Mouse (Mus musculus) neural tube, embryonic 11.5 days (tissue): Measurements from ENCODE around the gene Paqr9. TPM values are rescaled to one million over a fixed set of nuclear protein-coding genes. Genes with fewer than 3 reads are reported as not detected.

ENCODE experiments used
- ATAC-seq: fragments of 200-750 bp; cut with Nextera tagmentation; 2 replicates; pipeline ENCODE4 v1.8.0; 2017; ENCODE audit warnings: moderate number of reproducible peaks, mild to moderate bottlenecking, moderate TSS enrichment, moderate library complexity; ENCODE audit not compliant: insufficient read depth, low FRiP score, low TSS enrichment
- DNase-seq: peaks from one replicate; pipeline ENCODE4 v3.0.0-alpha.2; 2015; ENCODE audit warnings: low spot score
- H3K27ac ChIP-seq: fragments of 300-500 bp; sonication (generic); 2 replicates; pipeline ENCODE4 v1.5.1; 2014; ENCODE audit warnings: low read depth, mild to moderate bottlenecking, low read length
- H3K27me3 ChIP-seq: fragments of 300-500 bp; sonication (generic); 2 replicates; pipeline ENCODE4 v1.6.1; 2014; ENCODE audit warnings: mild to moderate bottlenecking, low read length, mixed read lengths; ENCODE audit not compliant: control insufficient read depth, insufficient read depth
- H3K36me3 ChIP-seq: fragments of 300-500 bp; sonication (generic); 2 replicates; pipeline ENCODE4 v1.6.1; 2014; ENCODE audit warnings: mild to moderate bottlenecking, low read length, moderate library complexity, mixed read lengths; ENCODE audit not compliant: control insufficient read depth, insufficient read depth
- H3K4me1 ChIP-seq: fragments of 300-500 bp; sonication (generic); 2 replicates; pipeline ENCODE4 v1.6.1; 2014; ENCODE audit warnings: low read length, mixed read lengths; ENCODE audit not compliant: control insufficient read depth, insufficient read depth
- H3K4me2 ChIP-seq: fragments of 300-500 bp; sonication (generic); 2 replicates; pipeline ENCODE4 v1.6.1; 2014; ENCODE audit warnings: low read depth, mild to moderate bottlenecking, moderate library complexity
- H3K4me3 ChIP-seq: fragments of 300-500 bp; sonication (generic); 2 replicates; pipeline ENCODE4 v1.5.1; 2014; ENCODE audit warnings: low read depth, low read length
- H3K9ac ChIP-seq: fragments of 300-500 bp; sonication (generic); 2 replicates; pipeline ENCODE4 v1.6.1; 2014; ENCODE audit warnings: mild to moderate bottlenecking, low read length
- H3K9me3 ChIP-seq: fragments of 300-500 bp; sonication (generic); 2 replicates; pipeline ENCODE4 v1.6.1; 2016; ENCODE audit warnings: low read length; ENCODE audit not compliant: control insufficient read depth
- WGBS: fragments of 180-500 bp; shearing (Covaris S2); extraction: QIAGEN DNeasy Blood & Tissue Kit; methylation state at CpG from one replicate; pipeline ENCODE4 v1.1.7; 2014; 5-methylcytosine and 5-hydroxymethylcytosine counted together
- polyA plus RNA-seq: library from polyadenylated mRNA; unstranded; fragments of >200 nt; fragmentation: Nextera tagmentation; extraction: Ambion mirVana; gene quantifications from 2 replicates; pipeline ENCODE4 v1.2.1, GENCODE M21; 2014

The Paqr9 gene
- polyA plus RNA-seq, 1 experiment from 2014 or later: 0.80 TPM

DNA sequence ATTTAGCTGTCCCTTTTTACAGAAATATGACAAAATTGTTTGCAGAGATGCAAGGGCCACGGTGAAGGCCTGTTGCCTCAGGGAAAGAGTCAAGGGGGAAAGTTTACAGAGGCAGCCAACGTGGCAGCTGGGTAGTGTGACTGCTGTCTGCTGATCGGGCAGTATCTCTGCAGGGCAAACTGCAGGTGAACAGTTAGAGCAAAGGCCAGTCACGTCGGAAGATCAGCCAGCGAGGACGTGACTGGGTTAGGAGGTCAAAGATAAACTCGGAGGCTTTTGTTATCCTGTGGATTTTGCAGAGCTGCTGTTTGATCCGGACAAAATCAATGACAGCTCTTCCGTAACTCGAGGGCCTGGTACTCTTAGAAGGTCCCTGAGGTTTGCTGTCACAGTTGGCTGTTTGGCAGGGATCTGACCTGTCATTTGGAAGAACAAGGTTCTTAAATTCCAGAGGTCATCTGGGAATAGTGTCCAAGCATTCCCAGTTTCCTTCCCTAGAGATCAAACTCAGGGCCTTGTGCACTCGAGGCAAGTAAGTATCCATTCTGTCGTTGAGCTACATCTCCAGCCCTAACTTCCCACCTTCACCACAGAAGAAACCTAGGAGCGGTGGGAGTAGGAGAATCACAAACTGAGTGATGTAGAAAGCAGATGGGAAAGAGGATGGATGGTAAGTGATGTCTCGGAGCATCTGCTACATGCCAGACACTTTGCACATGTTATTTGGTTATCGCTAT, 21.7 kb downstream of the Paqr9 start:
- Histone ChIP-seq H3K27me3 (no peaks in the 10 kb centered on the region), H3K27ac (no peak overlapping the region), H3K4me3 (no peak overlapping the region), H3K4me2 (no peak overlapping the region), H3K4me1 (no peaks in the 10 kb centered on the region), H3K9ac (no peak overlapping the region), H3K36me3 (no peaks in the 10 kb centered on the region), H3K9me3 (no peaks in the 10 kb centered on the region)
- ATAC-seq (no peak), DNase-seq (no peak)
- WGBS: 61% methylated on average over 16 of the region's 16 CpGs

DNA sequence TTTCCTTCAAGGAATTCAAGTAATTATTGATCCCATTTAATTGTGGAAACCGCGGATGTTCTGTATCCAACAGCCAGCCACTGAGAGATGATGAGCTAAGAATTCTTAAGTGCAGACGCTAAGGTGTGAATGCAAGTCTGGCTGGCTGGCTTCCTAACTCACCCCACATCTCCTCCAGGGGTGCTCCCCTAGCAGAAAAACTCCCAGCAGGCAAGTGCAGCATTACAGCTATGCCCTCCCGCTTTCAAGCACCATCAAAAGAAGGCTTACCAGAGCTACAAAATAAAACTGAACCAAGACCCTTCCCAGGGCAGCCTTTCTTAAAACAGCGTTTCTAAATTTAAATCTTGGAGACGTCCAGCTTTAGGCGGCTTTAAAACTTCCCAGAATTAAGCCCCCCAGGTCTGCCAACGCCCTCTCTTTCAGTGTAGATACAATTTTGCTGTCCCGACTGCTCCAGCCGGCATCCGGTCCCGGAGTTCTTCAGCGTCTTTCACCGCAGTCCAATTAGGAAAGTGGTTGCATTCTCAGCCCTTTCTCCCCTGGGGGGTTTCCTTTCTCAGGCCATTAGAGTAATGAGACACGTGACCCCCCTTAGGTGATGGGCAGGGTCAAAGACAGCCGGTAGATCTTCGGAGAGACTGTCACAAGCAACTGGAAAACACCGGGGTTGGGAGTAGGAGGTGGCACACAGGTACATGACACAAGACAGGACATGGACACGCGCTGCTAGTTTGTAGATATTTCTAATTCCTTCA, 22.5 kb downstream of the Paqr9 start:
- Histone ChIP-seq H3K9me3 (no peaks in the 10 kb centered on the region), H3K4me3 (peak overlapping the region; percentile 18), H3K27me3 (no peaks in the 10 kb centered on the region), H3K4me2 (peak overlapping the region; percentile 40), H3K4me1 (no peaks in the 10 kb centered on the region), H3K9ac (no peak overlapping the region), H3K27ac (no peak overlapping the region), H3K36me3 (no peaks in the 10 kb centered on the region)
- 9% methylated on average over 20 of the region's 20 CpGs for WGBS
- no peak; the same call in 1 of the 2 replicates for ATAC-seq
- DNase-seq: peak; percentile 31

GRCm38 (mm10) chr9:95582555-95582954, 23.1 kb downstream of the Paqr9 start:
- no peak for ATAC-seq
- Histone ChIP-seq H3K9ac (no peak overlapping the region), H3K36me3 (no peaks in the 10 kb centered on the region), H3K4me2 (no peak overlapping the region), H3K9me3 (no peaks in the 10 kb centered on the region), H3K4me3 (no peak overlapping the region), H3K27ac (no peak overlapping the region), H3K27me3 (no peaks in the 10 kb centered on the region), H3K4me1 (no peaks in the 10 kb centered on the region)
- WGBS: 22% methylated on average over 8 of the region's 8 CpGs
- DNase-seq: no peak

DNA sequence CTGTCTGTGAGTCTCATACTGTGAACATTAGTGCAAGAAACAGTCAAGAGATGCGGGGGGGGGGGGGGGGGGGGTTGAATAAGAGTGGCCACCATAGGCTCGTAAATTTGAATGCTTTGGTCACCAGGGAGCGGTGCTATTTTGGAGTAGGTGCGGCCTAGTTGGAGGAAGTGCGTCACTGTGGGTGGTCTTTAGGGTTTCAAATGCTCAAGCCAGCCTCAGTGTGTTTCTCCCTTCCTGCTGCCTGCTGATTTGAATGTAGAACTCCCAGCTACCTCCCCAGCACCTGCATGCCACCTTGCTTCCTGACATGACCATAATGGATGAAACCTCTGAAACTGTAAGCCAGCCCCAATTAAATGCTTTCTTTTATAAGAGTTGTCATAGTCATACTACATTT, 26.6 kb downstream of the Paqr9 start:
- Histone ChIP-seq H3K4me1 (no peaks in the 10 kb centered on the region), H3K9me3 (no peaks in the 10 kb centered on the region), H3K27ac (no peak overlapping the region), H3K36me3 (no peaks in the 10 kb centered on the region), H3K27me3 (no peaks in the 10 kb centered on the region), H3K4me3 (no peak overlapping the region), H3K9ac (no peak overlapping the region), H3K4me2 (no peak overlapping the region)
- ATAC-seq (no peak), DNase-seq (no peak)
- 81% methylated on average over 5 of the region's 5 CpGs for WGBS

- 88% methylated on average over 7 of the region's 7 CpGs for WGBS
These were observed 28.6 kb downstream of the Paqr9 start for GRCm38 (mm10) chr9:95588070-95588469.

GRCm38 (mm10) chr9:95594291-95594690, 34.8 kb downstream of the Paqr9 start:
- no peaks in the 10 kb centered on the region for H3K4me1 ChIP-seq
- no peak overlapping the region for H3K4me3 ChIP-seq
- ATAC-seq: no peak
- no peak overlapping the region for H3K9ac ChIP-seq
- no peak for DNase-seq
- H3K4me2 ChIP-seq: no peak overlapping the region
- no peaks in the 10 kb centered on the region for H3K36me3 ChIP-seq
- 75% methylated on average over 4 of the region's 4 CpGs for WGBS
- H3K9me3 ChIP-seq: no peaks in the 10 kb centered on the region
- H3K27ac ChIP-seq: no peak overlapping the region
- 0 out of 2 replicates have a peak, but pooled peaks cover 2% of the 10 kb centered on the region for H3K27me3 ChIP-seq

More at GRCm38 (mm10) chr9:95588070-95588469, 28.6 kb downstream of the Paqr9 start:
- H3K4me3 ChIP-seq: no peak overlapping the region
- no peaks in the 10 kb centered on the region for H3K27me3 ChIP-seq
- no peak overlapping the region for H3K4me2 ChIP-seq
- DNase-seq (no peak), ATAC-seq (peak; percentile 31; the same call in 1 of the 2 replicates)
- H3K36me3 ChIP-seq: no peaks in the 10 kb centered on the region
- H3K4me1 ChIP-seq: no peaks in the 10 kb centered on the region
- H3K9me3 ChIP-seq: no peaks in the 10 kb centered on the region
- H3K27ac ChIP-seq: no peak overlapping the region
- H3K9ac ChIP-seq: no peak overlapping the region

DNA sequence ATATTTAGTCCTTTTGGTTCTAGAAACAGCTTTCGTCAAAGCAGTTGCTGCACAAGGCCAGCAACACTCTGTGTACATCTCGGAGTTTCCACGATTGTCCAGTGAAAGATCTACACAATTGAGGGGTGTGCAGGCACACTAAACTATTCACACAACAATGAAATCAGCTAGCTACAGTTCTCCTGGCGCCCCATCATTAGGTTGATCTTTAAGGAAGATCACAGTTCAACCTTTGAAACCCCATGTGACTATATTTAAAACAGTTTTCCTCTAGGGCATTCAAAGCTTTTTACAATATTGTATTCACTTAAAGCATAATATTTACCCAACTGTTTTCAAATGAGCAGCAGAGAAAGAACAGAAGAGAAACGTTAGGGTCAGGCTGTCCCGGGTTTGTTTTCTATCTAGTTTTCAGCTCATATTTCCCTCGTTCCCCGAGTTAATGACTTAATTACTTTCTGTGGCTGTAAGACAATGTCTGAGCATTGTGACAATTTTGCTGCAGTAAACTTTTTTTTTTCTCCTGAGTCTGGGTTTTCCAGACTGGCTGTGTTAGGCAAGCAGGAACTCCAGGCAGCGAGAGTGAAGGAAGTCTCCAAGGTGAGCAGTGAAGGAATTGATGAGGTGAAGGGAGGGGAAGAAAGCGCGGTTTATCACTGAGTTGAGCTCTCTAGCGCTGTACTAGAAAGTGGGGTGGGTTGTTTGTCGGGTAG, 38.2 kb downstream of the Paqr9 start:
- H3K27me3 ChIP-seq: 0 out of 2 replicates have a peak, but pooled peaks cover 2% of the 10 kb centered on the region
- H3K9ac ChIP-seq: no peak overlapping the region
- no peak overlapping the region for H3K27ac ChIP-seq
- H3K4me2 ChIP-seq: no peak overlapping the region
- no peak for DNase-seq
- no peaks in the 10 kb centered on the region for H3K9me3 ChIP-seq
- WGBS: 48% methylated on average over 13 of the region's 13 CpGs
- ATAC-seq: no peak
- no peaks in the 10 kb centered on the region for H3K36me3 ChIP-seq
- H3K4me1 ChIP-seq: no peaks in the 10 kb centered on the region
- H3K4me3 ChIP-seq: no peak overlapping the region

- DNase-seq: no peak
- no peak overlapping the region for H3K4me2 ChIP-seq
- no peaks in the 10 kb centered on the region for H3K4me1 ChIP-seq
- 0 out of 2 replicates have a peak, but pooled peaks cover 2% of the 10 kb centered on the region for H3K27me3 ChIP-seq
- H3K9ac ChIP-seq: no peak overlapping the region
- no peaks in the 10 kb centered on the region for H3K36me3 ChIP-seq
- H3K4me3 ChIP-seq: no peak overlapping the region
- no peak overlapping the region for H3K27ac ChIP-seq
- WGBS: 49% methylated on average over 19 of the region's 19 CpGs
- no peaks in the 10 kb centered on the region for H3K9me3 ChIP-seq
- no peak for ATAC-seq
These were observed 38.8 kb downstream of the Paqr9 start for GRCm38 (mm10) chr9:95598179-95598721.
